8 mouse cellular contexts compared by ENCODE assay signal in genomic region chr3:108070295-108071293, GRCm38 (mm10). TPM values are rescaled to one million over a fixed set of nuclear protein-coding genes. Genes with fewer than 3 reads are reported as not detected.
DNase-seq lines count a peak whose midpoint lies in the region; ATAC-seq and TF ChIP-seq lines count a peak whose summit lies in the region.

No protein-coding gene starts in this region.

- peak; percentile 70 for TF ChIP-seq CTCF in cortical plate, adult 2 months (IDR thresholded peaks at IDR 0.05; ENCODE audit: extremely low read depth, insufficient read depth, low read length)

- no peak overlapping the region for H3K9ac ChIP-seq in neural tube, embryonic 15.5 days (replicated peaks)
- no peak overlapping the region for H3K9ac ChIP-seq in limb, embryonic 11.5 days (ENCODE audit: low read length)

- H3K9me3 ChIP-seq in neural tube, embryonic 15.5 days (replicated peaks), result no peaks in the 10 kb centered on the region
- H3K9me3 ChIP-seq in limb, embryonic 11.5 days (ENCODE audit: control insufficient read depth, low read length), result no peaks in the 10 kb centered on the region

- no peak overlapping the region for H3K4me2 ChIP-seq in neural tube, embryonic 15.5 days
- H3K4me2 ChIP-seq in limb, embryonic 11.5 days (ENCODE audit: low read depth, severe bottlenecking), result no peak overlapping the region

- no peak overlapping the region for H3K4me3 ChIP-seq in neural tube, embryonic 15.5 days (replicated peaks)
- no peak overlapping the region for H3K4me3 ChIP-seq in cortical plate, adult 2 months (ENCODE audit: insufficient read depth, low read length)
- no peak overlapping the region for H3K4me3 ChIP-seq in limb, embryonic 11.5 days (ENCODE audit: low read depth, low read length)

- no peaks in the 10 kb centered on the region for H3K27me3 ChIP-seq in neural tube, embryonic 15.5 days (replicated peaks)
- H3K27me3 ChIP-seq in limb, embryonic 11.5 days (ENCODE audit: control insufficient read depth, insufficient read depth, low read length), result no peaks in the 10 kb centered on the region

- no peak overlapping the region for H3K27ac ChIP-seq in neural tube, embryonic 15.5 days (replicated peaks)
- no peak overlapping the region for H3K27ac ChIP-seq in cortical plate, adult 2 months (ENCODE audit: insufficient read depth, low read length)
- no peak overlapping the region for H3K27ac ChIP-seq in limb, embryonic 11.5 days (replicated peaks; ENCODE audit: low read depth, low read length)

- no peak for ATAC-seq in neural tube, embryonic 15.5 days (ENCODE audit: low FRiP score)
- ATAC-seq in activated CD4-positive, CD25-positive, alpha-beta regulatory T cell, adult 4 months, result peak; percentile 88
- ATAC-seq in inflammation-experienced regulatory T-cells, adult 6 months, result peak; percentile 78
- ATAC-seq in limb, embryonic 11.5 days (ENCODE audit: insufficient number of reproducible peaks, low FRiP score, low TSS enrichment, low read depth), result no peak

- 69% methylated on average over 10 of the region's 10 CpGs for WGBS in neural tube, embryonic 15.5 days
- WGBS in limb, embryonic 11.5 days, result 63% methylated on average over 10 of the region's 10 CpGs

- no peak for TF ChIP-seq POLR2A in cortical plate, adult 2 months (IDR thresholded peaks at IDR 0.05; ENCODE audit: extremely low read depth, insufficient read depth, low read length)

- DNase-seq in neural tube, embryonic 10.5 days (ENCODE audit: extremely low spot score, low spot score), result peak; percentile 49
- peak; percentile 74 for DNase-seq in limb, embryonic 11.5 days (ENCODE audit: low spot score)
- peak; percentile 62 to 69 for DNase-seq in natural killer cell, adult 2 months (ENCODE audit: low spot score in 2 of 2)
- DNase-seq in thymus, postnatal 36 days, result peak; percentile 71 to 74

- peaks cover 10% of the 10 kb centered on the region; the same call in 1 of the 2 replicates for H3K4me1 ChIP-seq in neural tube, embryonic 15.5 days
- H3K4me1 ChIP-seq in cortical plate, adult 2 months (ENCODE audit: control insufficient read depth, insufficient read depth, low read length), result no peaks in the 10 kb centered on the region
- no peaks in the 10 kb centered on the region for H3K4me1 ChIP-seq in limb, embryonic 11.5 days (ENCODE audit: control insufficient read depth, insufficient read depth, low read length)

- H3K36me3 ChIP-seq in neural tube, embryonic 15.5 days, result peaks cover 20% of the 10 kb centered on the region
- H3K36me3 ChIP-seq in limb, embryonic 11.5 days (ENCODE audit: control insufficient read depth, insufficient read depth, low read length), result peaks cover 5% of the 10 kb centered on the region; the same call in 1 of the 2 replicates

RNA-seq across cellular contexts. Expression of gene Ampd2, which starts 15.9 kb away (rescaled TPM):
- polyA plus RNA-seq in neural tube, embryonic 15.5 days (2015; fragmentation: Nextera tagmentation; extraction: Ambion mirVana), result 64.1 and 66.9 TPM in 2 replicates
- polyA plus RNA-seq in activated CD4-positive, CD25-positive, alpha-beta regulatory T cell, adult 4 months (2017; shearing (Covaris generic)), result 10 to 100 TPM; 13.6 to 21.6 TPM
- 76.3 and 76.8 TPM in 2 replicates for polyA plus RNA-seq in cortical plate, adult 2 months (2012; rRNA removed)
- polyA plus RNA-seq in inflammation-experienced regulatory T-cells, adult 6 months (2017; shearing (Covaris generic)), result 10 to 100 TPM; 15.6 to 26.4 (median 18.1) TPM
- 37.0 and 38.0 TPM in 2 replicates for polyA plus RNA-seq in limb, embryonic 11.5 days (2014; fragmentation: Nextera tagmentation; extraction: Ambion mirVana)

RNA-seq across cellular contexts. Expression of gene Gnat2, which starts 22.0 kb away (rescaled TPM):
- polyA plus RNA-seq in neural tube, embryonic 15.5 days (2015; fragmentation: Nextera tagmentation; extraction: Ambion mirVana), result 0.13 and 0.43 TPM in 2 replicates
- not detected for polyA plus RNA-seq in activated CD4-positive, CD25-positive, alpha-beta regulatory T cell, adult 4 months (2017; shearing (Covaris generic))
- 0.15 TPM in 1 of 2 replicates, not detected in the other for polyA plus RNA-seq in cortical plate, adult 2 months (2012; rRNA removed)
- not detected for polyA plus RNA-seq in inflammation-experienced regulatory T-cells, adult 6 months (2017; shearing (Covaris generic))
- polyA plus RNA-seq in limb, embryonic 11.5 days (2014; fragmentation: Nextera tagmentation; extraction: Ambion mirVana), result 1.6 and 1.8 TPM in 2 replicates

RNA-seq across cellular contexts. Expression of gene Gstm4, which starts 25.9 kb away (rescaled TPM):
- 19.1 and 21.0 TPM in 2 replicates for polyA plus RNA-seq in neural tube, embryonic 15.5 days (2015; fragmentation: Nextera tagmentation; extraction: Ambion mirVana)
- polyA plus RNA-seq in activated CD4-positive, CD25-positive, alpha-beta regulatory T cell, adult 4 months (2017; shearing (Covaris generic)), result 1 to 10 TPM; 3.2 to 3.4 TPM
- polyA plus RNA-seq in cortical plate, adult 2 months (2012; rRNA removed), result 16.1 and 16.8 TPM in 2 replicates
- 1 to 10 TPM; 3.1 to 5.5 (median 5.0) TPM for polyA plus RNA-seq in inflammation-experienced regulatory T-cells, adult 6 months (2017; shearing (Covaris generic))
- polyA plus RNA-seq in limb, embryonic 11.5 days (2014; fragmentation: Nextera tagmentation; extraction: Ambion mirVana), result 13.2 and 15.1 TPM in 2 replicates

RNA-seq across cellular contexts. Expression of gene Gstm1, which starts 52.8 kb away (rescaled TPM):
- polyA plus RNA-seq in neural tube, embryonic 15.5 days (2015; fragmentation: Nextera tagmentation; extraction: Ambion mirVana), result 161 and 189 TPM in 2 replicates
- polyA plus RNA-seq in activated CD4-positive, CD25-positive, alpha-beta regulatory T cell, adult 4 months (2017; shearing (Covaris generic)), result 1 to 10 TPM; 1.2 to 1.4 TPM
- polyA plus RNA-seq in cortical plate, adult 2 months (2012; rRNA removed), result 426 and 510 TPM in 2 replicates
- 1 to 10 TPM; 1.1 to 2.7 (median 1.4) TPM for polyA plus RNA-seq in inflammation-experienced regulatory T-cells, adult 6 months (2017; shearing (Covaris generic))
- polyA plus RNA-seq in limb, embryonic 11.5 days (2014; fragmentation: Nextera tagmentation; extraction: Ambion mirVana), result 32.8 and 33.9 TPM in 2 replicates

Comparison
In these comparisons a context has a peak if more than half of its experiments do, and no peak if none do; other contexts are left out.
1. ATAC-seq: peak in activated CD4-positive, CD25-positive, alpha-beta regulatory T cell, adult 4 months (single experiment) and inflammation-experienced regulatory T-cells, adult 6 months (single experiment); none in neural tube, embryonic 15.5 days (single experiment) and limb, embryonic 11.5 days (single experiment).
2. Peak in every context shown above with its lines, with median percentiles within 50 percentile points of each other: DNase-seq.